Mouse (Mus musculus) heart, embryonic 13.5 days (tissue): Measurements from ENCODE around the gene Tubb4b. TPM values are rescaled to one million over a fixed set of nuclear protein-coding genes. Genes with fewer than 3 reads are reported as not detected.

Source experiments
- ATAC-seq: fragments of 200-750 bp; cut with Nextera tagmentation; 2 replicates; pipeline ENCODE4 v1.8.0; 2017; ENCODE audit warnings: moderate TSS enrichment; ENCODE audit not compliant: insufficient number of reproducible peaks, low FRiP score, low TSS enrichment; ENCODE audit errors: extremely low read depth
- H3K27ac ChIP-seq: fragments of 300-500 bp; sonication (generic); replicated peaks from 2 replicates; pipeline ENCODE4 v1.5.1; 2015; ENCODE audit warnings: moderate library complexity, mild to moderate bottlenecking, inconsistent platforms
- H3K27me3 ChIP-seq: fragments of 300-500 bp; sonication (generic); replicated peaks from 2 replicates; pipeline ENCODE4 v1.6.1; 2015; ENCODE audit warnings: mild to moderate bottlenecking, inconsistent platforms
- H3K36me3 ChIP-seq: fragments of 300-500 bp; sonication (generic); 2 replicates; pipeline ENCODE4 v1.6.1; 2015; ENCODE audit warnings: mild to moderate bottlenecking, inconsistent platforms
- H3K4me1 ChIP-seq: fragments of 300-500 bp; sonication (generic); 2 replicates; pipeline ENCODE4 v1.6.1; 2015; ENCODE audit warnings: inconsistent platforms
- H3K4me2 ChIP-seq: fragments of 300-500 bp; sonication (generic); 2 replicates; pipeline ENCODE4 v1.6.1; 2015; ENCODE audit warnings: inconsistent platforms, mild to moderate bottlenecking, moderate library complexity
- H3K4me3 ChIP-seq: fragments of 300-500 bp; sonication (generic); 2 replicates; pipeline ENCODE4 v1.5.1; 2015; ENCODE audit warnings: moderate library complexity, mild to moderate bottlenecking, inconsistent platforms
- H3K9ac ChIP-seq: fragments of 300-500 bp; sonication (generic); 2 replicates; pipeline ENCODE4 v1.6.1; 2015; ENCODE audit warnings: inconsistent platforms, mild to moderate bottlenecking, moderate library complexity
- H3K9me3 ChIP-seq: fragments of 300-500 bp; sonication (generic); 2 replicates; pipeline ENCODE4 v1.6.1; 2016; ENCODE audit warnings: inconsistent platforms
- WGBS: fragments of 180-500 bp; shearing (Covaris S2); methylation state at CpG from one replicate; pipeline ENCODE4 v1.1.7; 2015; ENCODE audit warnings: mixed read lengths; 5-methylcytosine and 5-hydroxymethylcytosine counted together
- polyA plus RNA-seq: library from polyadenylated mRNA; unstranded; fragments of >200 nt; fragmentation: Nextera tagmentation; extraction: Ambion mirVana; gene quantifications from 2 replicates; pipeline ENCODE4 v1.2.1, GENCODE M21; 2015

Gene Tubb4b
- polyA plus RNA-seq, 1 experiment from 2014 or later, result 402 TPM

GRCm38 (mm10) chr2:25197946-25198345 is 26.6 kb downstream of the Tubb4b start:
- Histone ChIP-seq H3K27ac (peak overlapping the region; percentile 80), H3K9me3 (no peaks in the 10 kb centered on the region), H3K27me3 (peaks cover 30% of the 10 kb centered on the region), H3K4me1 (peaks cover 51% of the 10 kb centered on the region), H3K4me2 (no peak overlapping the region), H3K4me3 (no peak overlapping the region), H3K36me3 (peaks cover 40% of the 10 kb centered on the region), H3K9ac (no peak overlapping the region)
- no peak for ATAC-seq

DNA sequence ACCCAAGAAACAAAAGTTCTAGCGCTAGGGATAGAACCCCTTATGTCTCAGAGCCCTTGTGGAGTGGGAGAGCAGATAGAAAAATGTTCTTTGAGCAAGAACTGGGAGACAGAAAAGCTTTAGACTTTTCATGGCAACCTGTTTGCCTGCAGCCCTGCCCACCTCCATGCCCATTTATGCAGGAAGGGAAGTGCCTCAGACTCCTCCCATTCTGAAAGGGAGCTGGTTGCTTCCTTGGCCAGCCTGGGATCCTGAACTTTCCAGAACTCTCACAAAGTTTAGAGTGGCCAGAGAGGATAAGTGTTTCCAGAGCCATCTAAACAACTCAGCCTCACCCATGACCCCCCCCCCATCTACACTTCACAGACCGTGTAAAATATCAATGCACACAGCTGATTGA is 27.3 kb downstream of the Tubb4b start:
- peaks cover 30% of the 10 kb centered on the region for H3K27me3 ChIP-seq
- ATAC-seq, result no peak
- 28% methylated on average over 2 of the region's 2 CpGs for WGBS
- peaks cover 51% of the 10 kb centered on the region for H3K4me1 ChIP-seq
- no peak overlapping the region for H3K9ac ChIP-seq
- H3K9me3 ChIP-seq, result no peaks in the 10 kb centered on the region
- H3K4me2 ChIP-seq, result peak overlapping the region; percentile 70
- H3K4me3 ChIP-seq, result peak overlapping the region; percentile 46; the same call in 1 of the 2 replicates
- H3K27ac ChIP-seq, result peak overlapping the region; percentile 80
- H3K36me3 ChIP-seq, result peaks cover 32% of the 10 kb centered on the region

DNA sequence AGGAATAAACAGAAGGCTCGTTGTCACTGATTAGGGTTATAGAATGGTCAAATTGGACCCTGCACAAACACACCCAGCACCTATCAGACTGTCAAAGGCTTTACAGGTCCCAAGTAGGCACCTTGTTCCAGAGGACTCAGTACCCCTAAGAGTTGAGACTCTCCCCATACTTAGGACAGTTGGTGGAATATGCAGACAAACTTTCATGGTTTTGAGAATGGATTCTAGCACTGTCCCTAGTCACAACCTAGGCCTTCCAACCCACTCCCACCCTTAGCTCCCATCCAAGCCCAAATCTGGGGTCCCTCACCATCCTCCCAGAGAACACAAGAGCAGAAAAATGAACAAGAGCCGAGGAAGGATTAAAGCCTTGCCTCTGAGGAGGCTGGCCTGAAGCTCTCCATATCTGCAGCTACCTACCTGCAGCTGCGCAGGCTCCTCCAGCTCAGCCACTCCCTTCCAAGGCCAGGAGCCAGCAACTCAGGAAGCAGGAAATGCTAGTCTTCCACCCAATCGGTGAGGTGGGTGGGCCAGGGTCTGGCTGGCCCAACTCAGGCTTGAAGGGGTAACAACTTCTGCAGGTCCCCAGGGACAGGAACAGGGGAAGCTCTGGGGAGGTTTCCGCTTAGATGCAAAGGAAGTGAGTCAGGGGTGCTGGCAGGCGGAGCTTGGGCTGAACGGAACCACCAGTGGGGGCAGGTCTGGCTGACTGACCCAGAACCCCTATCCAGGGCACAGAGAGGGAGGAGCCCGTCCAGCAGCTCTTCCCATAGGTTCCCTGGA is 28.1 kb downstream of the Tubb4b start, which contains the start of gene Tor4a:
Gene Tor4a, minus strand, starts transcription at position 715 of the 783 bp plus-strand sequence.
- ATAC-seq, result peak; percentile 33
- peak within 1 kb of the TSS; percentile 68 for H3K9ac ChIP-seq
- peaks cover 30% of the 10 kb centered on the region for H3K27me3 ChIP-seq
- no peaks in the 10 kb centered on the region for H3K9me3 ChIP-seq
- peaks cover 51% of the 10 kb centered on the region for H3K4me1 ChIP-seq
- peak within 1 kb of the TSS; percentile 80 for H3K27ac ChIP-seq
- whole genome bisulfite sequencing, result 7% methylated on average over 8 of the region's 8 CpGs
- peak within 1 kb of the TSS; percentile 70 for H3K4me2 ChIP-seq
- H3K36me3 ChIP-seq, result peaks cover 24% of the 10 kb centered on the region
- peak within 1 kb of the TSS; percentile 46 for H3K4me3 ChIP-seq

DNA sequence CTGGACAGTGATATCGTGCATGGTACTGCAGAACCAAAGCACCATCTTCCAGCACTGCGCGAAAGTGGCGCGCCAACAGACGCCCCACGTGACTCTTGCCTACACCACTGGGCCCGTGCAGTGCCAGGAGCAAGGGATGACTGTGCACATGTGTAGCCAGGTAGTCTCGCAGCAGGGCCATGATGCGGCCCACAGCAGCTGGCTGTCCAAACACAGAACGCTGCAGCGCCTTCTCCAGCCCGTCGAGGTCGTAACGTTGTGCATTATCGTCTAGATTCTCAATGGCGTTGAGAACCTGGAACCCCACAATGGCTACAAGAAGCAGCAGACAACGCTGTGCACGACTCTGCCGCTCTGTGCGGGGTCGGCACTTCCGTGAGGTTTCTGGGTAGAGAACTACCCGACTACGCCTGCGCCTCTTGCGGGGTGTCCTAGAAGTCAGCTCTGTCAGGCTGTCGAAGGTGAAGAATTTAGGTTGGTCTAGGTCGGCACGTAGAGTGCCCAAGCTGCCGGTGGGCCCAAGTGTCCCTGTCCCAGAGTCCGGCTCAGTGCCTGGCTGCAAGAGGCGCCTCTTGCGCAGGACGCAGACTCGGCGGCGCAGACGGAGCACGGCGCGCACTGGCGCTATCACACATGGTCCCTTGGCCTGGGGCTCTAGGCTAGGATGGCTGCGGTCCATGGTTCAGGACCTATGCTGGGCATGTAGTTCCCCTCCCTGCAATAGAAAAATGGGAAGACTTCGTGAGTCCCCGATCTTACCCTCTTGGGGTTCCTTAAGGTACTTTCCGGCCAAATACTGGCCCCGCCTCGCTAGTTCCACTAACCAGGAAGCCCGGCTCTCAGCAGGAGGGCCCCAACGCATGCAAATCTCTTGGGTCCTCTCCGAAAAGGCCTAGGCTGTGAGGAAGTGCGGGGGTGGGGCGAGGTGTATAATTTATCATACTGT is 29.0 kb downstream of the Tubb4b start:
- ATAC-seq, result no peak

DNA sequence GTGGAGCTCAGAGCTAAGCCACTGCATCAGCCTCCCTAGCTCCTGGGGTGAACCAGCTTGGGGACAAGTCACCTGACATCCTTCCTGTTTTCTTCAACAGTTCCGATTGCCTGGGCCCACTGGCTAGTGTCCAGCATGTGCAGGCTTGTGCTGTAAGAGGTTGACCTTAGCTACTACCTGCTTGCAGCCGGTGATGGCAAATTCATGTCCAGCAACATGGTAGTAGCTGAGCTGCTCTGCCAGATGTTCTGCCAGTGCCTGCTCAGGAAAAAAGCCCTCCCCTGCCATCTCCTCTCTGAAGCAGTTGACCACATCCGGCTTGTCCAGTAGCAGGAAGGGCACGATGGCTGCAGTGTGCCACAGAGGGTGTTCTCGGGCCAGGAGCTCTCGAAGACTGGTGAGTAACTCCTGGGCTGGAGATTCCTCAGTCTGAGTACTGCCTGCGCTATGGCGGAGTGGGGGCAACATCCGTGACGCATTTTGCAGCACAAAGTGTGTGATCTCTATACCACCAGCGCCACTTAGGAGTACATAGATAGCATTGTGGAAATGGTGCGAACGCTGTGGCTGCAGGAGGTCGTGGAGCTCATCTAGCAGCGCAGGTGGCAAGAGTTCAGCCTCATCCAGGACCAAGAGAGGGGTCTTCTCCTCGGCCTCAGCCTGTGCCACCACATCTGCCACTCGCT is 29.9 kb downstream of the Tubb4b start:
- Histone ChIP-seq H3K27me3 (peaks cover 30% of the 10 kb centered on the region), H3K36me3 (peaks cover 7% of the 10 kb centered on the region), H3K4me1 (peaks cover 51% of the 10 kb centered on the region), H3K9me3 (no peaks in the 10 kb centered on the region), H3K4me2 (peak overlapping the region; percentile 70), H3K4me3 (peak overlapping the region; percentile 46; the same call in 1 of the 2 replicates), H3K27ac (0 out of 2 replicates have a peak overlapping the region, but pooled peaks have one; percentile 12), H3K9ac (peak overlapping the region; percentile 68; the same call in 1 of the 2 replicates)
- ATAC-seq, result no peak
- 73% methylated on average over 17 of the region's 17 CpGs for WGBS

More for the DNA sequence above, 29.0 kb downstream of the Tubb4b start:
- H3K4me3 ChIP-seq, result peak overlapping the region; percentile 46
- H3K27ac ChIP-seq, result peak overlapping the region; percentile 80
- H3K4me2 ChIP-seq, result peak overlapping the region; percentile 70
- 15% methylated on average over 55 of the region's 55 CpGs for WGBS
- peak overlapping the region; percentile 68 for H3K9ac ChIP-seq
- peaks cover 15% of the 10 kb centered on the region for H3K36me3 ChIP-seq
- H3K4me1 ChIP-seq, result peaks cover 51% of the 10 kb centered on the region
- H3K27me3 ChIP-seq, result peaks cover 30% of the 10 kb centered on the region
- no peaks in the 10 kb centered on the region for H3K9me3 ChIP-seq

- H3K4me1 ChIP-seq, result peaks cover 51% of the 10 kb centered on the region
- ATAC-seq, result no peak
- peak overlapping the region; percentile 44; the same call in 1 of the 2 replicates for H3K27ac ChIP-seq
- 62% methylated on average over 5 of the region's 5 CpGs for WGBS
- peak overlapping the region; percentile 70 for H3K4me2 ChIP-seq
- peaks cover 30% of the 10 kb centered on the region for H3K27me3 ChIP-seq
- H3K9ac ChIP-seq, result no peak overlapping the region
- H3K36me3 ChIP-seq, result peaks cover under 1% of the 10 kb centered on the region
- H3K4me3 ChIP-seq, result no peak overlapping the region
- H3K9me3 ChIP-seq, result no peaks in the 10 kb centered on the region
These were observed 30.5 kb downstream of the Tubb4b start for GRCm38 (mm10) chr2:25194006-25194405.

GRCm38 (mm10) chr2:25193330-25193770 is 31.2 kb downstream of the Tubb4b start:
- Histone ChIP-seq H3K9me3 (no peaks in the 10 kb centered on the region), H3K4me1 (peaks cover 51% of the 10 kb centered on the region), H3K9ac (peak overlapping the region; percentile 67; the same call in 1 of the 2 replicates), H3K27me3 (peaks cover 30% of the 10 kb centered on the region), H3K4me3 (no peak overlapping the region), H3K27ac (no peak overlapping the region), H3K36me3 (no peaks in the 10 kb centered on the region), H3K4me2 (peak overlapping the region; percentile 70)
- ATAC-seq, result no peak
- 2% methylated on average over 6 of the region's 6 CpGs for WGBS

- H3K9ac ChIP-seq, result no peak overlapping the region
- no peak overlapping the region for H3K27ac ChIP-seq
- WGBS, result 72% methylated on average over 6 of the region's 6 CpGs
- ATAC-seq, result no peak
- H3K36me3 ChIP-seq, result no peaks in the 10 kb centered on the region
- no peaks in the 10 kb centered on the region for H3K9me3 ChIP-seq
- no peak overlapping the region for H3K4me3 ChIP-seq
- no peak overlapping the region for H3K4me2 ChIP-seq
- peaks cover 37% of the 10 kb centered on the region for H3K27me3 ChIP-seq
- peaks cover 19% of the 10 kb centered on the region for H3K4me1 ChIP-seq
These were observed 36.7 kb downstream of the Tubb4b start for GRCm38 (mm10) chr2:25187841-25188240.

GRCm38 (mm10) chr2:25186575-25186930 is 37.9 kb downstream of the Tubb4b start:
- peaks cover 45% of the 10 kb centered on the region for H3K27me3 ChIP-seq
- no peak for ATAC-seq
- H3K9me3 ChIP-seq, result no peaks in the 10 kb centered on the region
- no peak overlapping the region for H3K27ac ChIP-seq
- peak overlapping the region; percentile 90 for H3K4me2 ChIP-seq
- WGBS, result 29% methylated on average over 5 of the region's 5 CpGs
- no peaks in the 10 kb centered on the region for H3K36me3 ChIP-seq
- peak overlapping the region; percentile 77 for H3K9ac ChIP-seq
- peak overlapping the region; percentile 59 for H3K4me3 ChIP-seq
- peaks cover 31% of the 10 kb centered on the region for H3K4me1 ChIP-seq

GRCm38 (mm10) chr2:25185625-25186574 is 38.6 kb downstream of the Tubb4b start:
- Histone ChIP-seq H3K27me3 (peaks cover 51% of the 10 kb centered on the region), H3K9ac (peak overlapping the region; percentile 77), H3K4me1 (peaks cover 37% of the 10 kb centered on the region), H3K27ac (peak overlapping the region; percentile 74), H3K36me3 (no peaks in the 10 kb centered on the region), H3K4me2 (peak overlapping the region; percentile 90), H3K9me3 (no peaks in the 10 kb centered on the region), H3K4me3 (peak overlapping the region; percentile 59)
- peak; percentile 20; the same call in 1 of the 2 replicates for ATAC-seq
- WGBS, result under 1% methylated on average over 64 of the region's 64 CpGs
